Mouse (Mus musculus): Measurements from ENCODE around the gene Lamtor2. TPM values are rescaled to one million over a fixed set of nuclear protein-coding genes. Genes with fewer than 3 reads are reported as not detected.

Lamtor2 gene
- polyA plus RNA-seq, 1 experiment from 2014 or later: 104 TPM

DNA sequence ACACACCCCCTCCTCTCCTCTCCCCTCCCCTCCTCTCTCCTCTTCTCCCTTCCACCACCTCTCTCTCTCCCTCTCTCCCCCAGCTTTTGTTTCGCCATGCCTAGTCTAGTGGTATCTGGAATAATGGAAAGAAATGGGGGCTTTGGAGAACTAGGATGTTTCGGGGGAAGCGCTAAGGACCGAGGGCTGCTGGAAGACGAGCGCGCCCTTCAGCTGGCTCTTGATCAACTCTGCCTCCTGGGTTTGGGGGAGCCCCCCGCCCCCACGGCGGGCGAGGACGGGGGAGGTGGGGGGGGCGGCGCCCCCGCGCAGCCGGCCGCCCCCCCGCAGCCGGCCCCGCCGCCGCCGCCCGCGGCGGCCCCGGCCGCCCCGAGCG lies 20.6 kb downstream of the Lamtor2 start, which contains the start of gene Mex3a:
TSS of gene Mex3a (plus strand) at position 97 of the 376 bp plus-strand sequence.
- no peaks in the 10 kb centered on the region for H3K36me3 ChIP-seq (replicated peaks)
- peak within 1 kb of the TSS; percentile 76 for H3K27ac ChIP-seq (replicated peaks)
- no peaks in the 10 kb centered on the region for H3K9me3 ChIP-seq (replicated peaks)
- H3K9ac ChIP-seq: peak within 1 kb of the TSS; percentile 79
- ATAC-seq (ENCODE audit: insufficient read depth): no peak
- peaks cover 33% of the 10 kb centered on the region for H3K27me3 ChIP-seq
- peaks cover 77% of the 10 kb centered on the region for H3K4me1 ChIP-seq (replicated peaks)
- peak within 1 kb of the TSS; percentile 72 for H3K4me3 ChIP-seq (replicated peaks)
- WGBS (ENCODE audit: insufficient replicate concordance): 1% methylated on average over 31 of the region's 31 CpGs
- H3K4me2 ChIP-seq: peak within 1 kb of the TSS; percentile 99

DNA sequence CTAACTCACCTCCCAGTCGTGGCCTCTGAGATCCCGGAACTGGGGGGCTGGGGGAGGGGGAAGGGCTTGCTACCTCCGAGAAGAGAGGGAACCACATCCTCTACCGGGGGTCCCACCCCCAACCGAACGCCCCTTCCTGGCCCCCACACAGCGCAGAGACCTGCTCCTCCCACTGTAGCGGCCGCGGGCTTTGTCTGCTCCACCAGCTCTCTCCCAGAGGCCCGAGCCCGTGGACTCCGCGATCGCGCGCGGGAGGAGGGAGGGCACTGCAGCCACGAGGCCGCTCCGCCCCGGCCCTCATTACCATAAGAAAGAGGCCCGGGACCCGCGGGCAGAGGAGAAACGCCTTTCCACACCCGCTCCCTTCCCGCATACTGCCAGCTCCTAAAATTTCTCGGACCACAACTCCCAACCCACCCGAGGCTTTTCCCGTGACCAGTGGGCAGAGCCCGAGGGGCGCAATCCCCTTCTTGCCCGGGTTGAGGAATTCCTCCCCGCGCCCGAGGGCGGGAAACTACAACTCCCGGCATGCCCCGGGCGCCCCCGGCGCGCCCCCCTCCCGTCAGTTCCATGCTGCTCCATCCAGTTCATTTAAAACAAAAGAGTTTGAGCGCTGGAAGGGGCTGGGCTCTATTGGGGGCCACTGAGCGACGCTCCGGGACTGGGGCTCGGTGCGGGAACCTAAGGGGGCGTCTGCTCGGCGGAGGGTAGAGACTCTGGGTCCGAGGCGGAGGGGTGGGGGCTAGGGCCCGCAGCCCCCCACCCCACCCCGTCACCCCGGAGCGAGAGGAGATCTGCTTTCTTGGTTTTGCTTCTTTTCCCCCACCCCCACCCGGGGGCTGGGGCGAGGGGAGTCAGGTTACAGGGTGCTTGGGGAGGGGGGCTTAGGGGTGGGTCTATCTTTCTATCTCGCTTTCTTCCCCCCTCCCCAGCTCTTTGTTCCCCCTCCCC lies 21.3 kb downstream of the Lamtor2 start:
- H3K27ac ChIP-seq (replicated peaks): peak overlapping the region; percentile 76

DNA sequence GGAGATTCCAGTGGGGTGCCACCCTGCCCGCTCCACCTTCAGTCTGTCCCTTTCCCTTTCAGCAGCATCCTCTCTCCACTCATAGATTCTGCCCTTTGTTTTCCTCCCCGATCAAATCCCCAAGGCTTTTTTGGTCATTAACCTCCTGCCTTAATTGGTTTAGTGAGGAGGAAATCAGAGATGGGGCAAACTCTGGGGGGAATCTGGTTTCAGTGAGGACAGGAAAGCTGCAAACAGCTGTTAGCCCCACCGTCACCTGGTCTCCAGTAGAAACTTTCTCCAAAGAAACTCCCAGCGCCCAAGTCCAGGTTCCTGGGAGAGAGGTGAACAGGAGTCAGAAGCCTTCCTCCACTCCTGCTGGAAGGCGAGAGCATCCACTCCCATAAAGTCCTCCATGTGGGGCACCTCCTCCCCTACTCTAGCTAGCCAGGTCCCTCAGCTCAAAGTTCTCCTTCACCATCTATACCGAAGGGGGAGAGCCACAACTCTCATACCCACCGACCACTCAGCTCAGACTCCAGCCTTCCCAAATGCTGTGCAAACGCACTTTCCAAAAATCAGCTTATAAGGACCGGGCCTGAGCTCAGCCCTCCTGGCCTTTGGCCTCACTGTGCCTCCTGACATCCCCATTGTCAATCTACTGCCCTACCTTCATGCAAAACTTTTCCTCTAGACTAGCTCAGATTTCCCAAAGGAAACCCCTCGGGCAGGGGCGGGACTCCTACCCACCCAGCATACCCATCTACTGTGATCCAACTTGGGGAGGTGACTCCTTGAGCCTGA lies 22.6 kb downstream of the Lamtor2 start:
- peak overlapping the region; percentile 99 for H3K4me2 ChIP-seq
- no peak overlapping the region for H3K4me3 ChIP-seq (replicated peaks)
- 49% methylated on average over 11 of the region's 11 CpGs for WGBS (ENCODE audit: insufficient replicate concordance)
- no peak overlapping the region for H3K9ac ChIP-seq
- H3K9me3 ChIP-seq (replicated peaks): no peaks in the 10 kb centered on the region
- H3K4me1 ChIP-seq (replicated peaks): peaks cover 63% of the 10 kb centered on the region
- no peak for ATAC-seq (ENCODE audit: insufficient read depth)
- no peak overlapping the region for H3K27ac ChIP-seq (replicated peaks)
- H3K36me3 ChIP-seq (replicated peaks): no peaks in the 10 kb centered on the region
- H3K27me3 ChIP-seq: peaks cover 28% of the 10 kb centered on the region

More for the DNA sequence above, 21.3 kb downstream of the Lamtor2 start:
- Histone ChIP-seq H3K36me3 (replicated peaks) (no peaks in the 10 kb centered on the region), H3K27me3 (peaks cover 33% of the 10 kb centered on the region), H3K9me3 (replicated peaks) (no peaks in the 10 kb centered on the region), H3K4me3 (replicated peaks) (peak overlapping the region; percentile 72), H3K9ac (peak overlapping the region; percentile 79), H3K4me1 (replicated peaks) (peaks cover 71% of the 10 kb centered on the region), H3K4me2 (peak overlapping the region; percentile 99)
- ATAC-seq (ENCODE audit: insufficient read depth): peak; percentile 58
- WGBS (ENCODE audit: insufficient replicate concordance): under 1% methylated on average over 55 of the region's 63 CpGs

DNA sequence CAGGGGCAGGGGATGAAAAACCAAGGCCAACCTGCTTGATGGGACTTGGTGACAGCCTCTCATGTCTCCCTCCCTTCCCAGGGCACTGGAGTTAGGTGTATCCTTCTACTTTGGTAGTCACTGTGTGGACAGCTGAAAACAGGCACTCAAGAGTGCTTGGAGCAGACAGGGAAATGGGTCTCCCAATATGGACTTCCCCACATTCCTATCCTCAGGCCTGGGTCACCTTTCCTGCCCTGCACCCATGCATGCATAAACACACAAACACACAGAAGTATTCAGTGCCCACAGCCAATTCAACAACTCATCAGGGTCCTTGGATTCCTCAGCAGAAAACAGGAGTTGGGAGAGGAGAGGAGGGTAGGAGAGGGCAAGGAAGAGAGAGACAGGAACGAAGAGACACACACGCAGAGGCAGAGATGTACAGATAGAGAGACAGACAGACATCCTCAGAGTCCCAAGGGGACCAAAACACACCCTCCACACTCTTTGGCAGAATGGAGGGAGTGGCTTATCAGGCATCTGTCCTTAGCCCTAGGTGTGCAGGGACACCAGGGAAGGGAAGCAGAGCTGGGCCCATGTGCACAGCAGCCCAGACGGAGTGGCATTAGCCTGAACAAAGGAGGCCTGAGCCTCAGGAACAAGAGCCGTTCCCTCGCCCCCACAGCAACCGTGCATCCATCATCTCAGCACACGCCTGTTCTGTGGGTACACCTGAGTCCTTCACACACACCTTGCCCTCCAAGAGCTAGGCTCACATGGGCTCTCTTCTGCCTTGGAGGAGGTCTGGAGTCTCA lies 23.5 kb downstream of the Lamtor2 start:
- H3K9me3 ChIP-seq (replicated peaks): no peaks in the 10 kb centered on the region
- H3K36me3 ChIP-seq (replicated peaks): no peaks in the 10 kb centered on the region
- WGBS (ENCODE audit: insufficient replicate concordance): 58% methylated on average over 7 of the region's 7 CpGs
- H3K4me2 ChIP-seq: no peak overlapping the region
- H3K4me3 ChIP-seq (replicated peaks): no peak overlapping the region
- no peak overlapping the region for H3K9ac ChIP-seq
- peaks cover 61% of the 10 kb centered on the region for H3K4me1 ChIP-seq (replicated peaks)
- peaks cover 31% of the 10 kb centered on the region for H3K27me3 ChIP-seq
- no peak overlapping the region for H3K27ac ChIP-seq (replicated peaks)
- ATAC-seq (ENCODE audit: insufficient read depth): no peak

DNA sequence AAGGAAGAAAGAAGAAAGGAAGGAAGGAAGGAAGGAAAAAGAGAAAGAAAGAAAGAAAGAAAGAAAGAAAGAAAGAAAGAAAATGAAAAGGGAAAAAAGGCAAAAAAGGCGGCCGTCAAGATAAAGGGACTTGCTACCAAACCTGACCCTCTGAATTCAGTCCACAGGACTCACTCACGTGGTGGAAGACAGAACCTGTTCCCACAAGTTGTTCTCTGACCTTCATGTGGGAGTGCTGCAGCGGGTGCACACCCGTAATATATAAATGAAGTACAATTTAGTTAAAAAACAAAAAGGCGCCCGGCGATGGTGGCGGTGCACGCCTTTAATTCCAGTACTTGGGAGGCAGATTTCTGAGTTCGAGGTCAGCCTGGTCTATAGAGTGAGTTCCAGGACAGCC lies 24.2 kb downstream of the Lamtor2 start:
- WGBS (ENCODE audit: insufficient replicate concordance): 79% methylated on average over 11 of the region's 11 CpGs
- H3K9ac ChIP-seq: no peak overlapping the region

DNA sequence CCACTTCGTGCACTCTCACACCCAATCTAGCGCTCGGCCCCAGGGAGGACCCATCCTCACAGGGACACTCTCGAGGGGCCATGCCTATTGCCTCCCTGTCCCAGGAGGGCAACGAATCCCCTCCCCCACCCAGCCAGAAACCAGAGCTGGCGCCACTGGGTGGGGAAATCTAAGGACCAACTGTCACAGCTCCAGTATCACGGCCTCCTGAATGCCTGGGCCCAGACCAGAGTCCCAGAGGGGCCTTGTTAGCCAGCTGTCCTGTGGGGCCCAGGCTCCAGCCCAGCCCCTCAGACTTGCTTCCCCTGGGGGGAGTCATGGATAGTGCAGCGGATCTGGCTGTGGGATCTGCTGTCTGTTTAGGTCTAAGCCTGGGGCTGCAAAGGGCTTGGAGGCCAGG lies 25.3 kb downstream of the Lamtor2 start:
- no peak for ATAC-seq (ENCODE audit: insufficient read depth)
- 35% methylated on average over 8 of the region's 8 CpGs for WGBS (ENCODE audit: insufficient replicate concordance)
- H3K4me3 ChIP-seq (replicated peaks): no peak overlapping the region
- no peak overlapping the region for H3K9ac ChIP-seq
- H3K27me3 ChIP-seq: peaks cover 24% of the 10 kb centered on the region
- no peak overlapping the region for H3K4me2 ChIP-seq
- no peaks in the 10 kb centered on the region for H3K36me3 ChIP-seq (replicated peaks)
- H3K4me1 ChIP-seq (replicated peaks): peaks cover 44% of the 10 kb centered on the region
- H3K9me3 ChIP-seq (replicated peaks): no peaks in the 10 kb centered on the region
- no peak overlapping the region for H3K27ac ChIP-seq (replicated peaks)

More for the DNA sequence above, 24.2 kb downstream of the Lamtor2 start:
- Histone ChIP-seq H3K36me3 (replicated peaks) (no peaks in the 10 kb centered on the region), H3K4me3 (replicated peaks) (no peak overlapping the region), H3K4me1 (replicated peaks) (peaks cover 55% of the 10 kb centered on the region), H3K27me3 (peaks cover 30% of the 10 kb centered on the region), H3K9me3 (replicated peaks) (no peaks in the 10 kb centered on the region), H3K4me2 (no peak overlapping the region), H3K27ac (replicated peaks) (no peak overlapping the region)
- no peak for ATAC-seq (ENCODE audit: insufficient read depth)

DNA sequence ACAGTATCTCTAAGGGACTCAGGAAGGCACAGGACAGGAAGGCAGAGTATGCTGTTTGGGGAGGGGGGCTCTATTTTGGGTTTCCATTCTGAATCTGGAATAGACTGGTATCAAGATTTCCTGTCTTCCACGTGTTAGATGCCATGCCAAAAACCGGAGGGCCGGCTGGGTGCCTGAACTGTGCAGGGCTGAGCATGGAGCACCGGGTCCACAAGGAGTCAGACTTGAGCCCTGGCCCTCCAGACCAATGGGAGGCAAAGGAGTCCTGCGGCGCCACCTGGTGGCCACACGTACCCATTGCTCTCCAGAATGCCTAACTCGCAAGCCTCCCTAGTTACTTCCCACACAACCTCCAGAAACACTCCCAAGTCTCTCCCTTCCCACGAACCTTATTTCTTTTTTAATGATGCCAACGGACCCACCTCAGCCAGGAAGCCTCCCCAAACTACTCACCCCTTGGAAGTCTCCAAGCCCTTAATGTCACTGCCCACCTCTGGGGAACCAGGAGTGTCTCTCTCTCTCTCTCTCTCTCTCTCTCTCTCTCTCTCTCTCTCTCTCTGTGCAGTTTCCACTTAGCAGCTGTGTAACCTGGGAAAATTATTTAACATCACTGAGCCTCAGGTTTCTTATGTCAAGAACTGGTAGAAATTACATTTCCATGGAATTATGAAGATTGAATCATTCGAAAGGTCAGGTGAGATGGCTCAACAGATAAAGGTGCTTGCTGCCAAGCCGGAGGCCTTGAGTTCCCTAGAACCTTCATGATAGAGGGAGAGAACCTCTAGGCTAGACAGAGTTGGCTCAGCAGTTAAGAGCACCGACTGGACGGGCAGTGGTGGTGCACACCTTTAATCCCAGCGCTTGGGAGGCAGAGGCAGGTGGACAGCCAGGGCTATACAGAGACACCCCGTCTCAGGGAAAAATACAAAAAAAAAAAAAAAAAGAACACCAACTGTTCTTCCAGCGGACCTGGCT lies 26.4 kb downstream of the Lamtor2 start:
- Histone ChIP-seq H3K27me3 (peaks cover 20% of the 10 kb centered on the region), H3K27ac (replicated peaks) (no peak overlapping the region), H3K36me3 (replicated peaks) (no peaks in the 10 kb centered on the region), H3K9me3 (replicated peaks) (no peaks in the 10 kb centered on the region), H3K4me2 (no peak overlapping the region), H3K9ac (no peak overlapping the region), H3K4me1 (replicated peaks) (peaks cover 39% of the 10 kb centered on the region), H3K4me3 (replicated peaks) (no peak overlapping the region)
- 28% methylated on average over 17 of the region's 17 CpGs for WGBS (ENCODE audit: insufficient replicate concordance)
- ATAC-seq (ENCODE audit: insufficient read depth): peak; percentile 63

DNA sequence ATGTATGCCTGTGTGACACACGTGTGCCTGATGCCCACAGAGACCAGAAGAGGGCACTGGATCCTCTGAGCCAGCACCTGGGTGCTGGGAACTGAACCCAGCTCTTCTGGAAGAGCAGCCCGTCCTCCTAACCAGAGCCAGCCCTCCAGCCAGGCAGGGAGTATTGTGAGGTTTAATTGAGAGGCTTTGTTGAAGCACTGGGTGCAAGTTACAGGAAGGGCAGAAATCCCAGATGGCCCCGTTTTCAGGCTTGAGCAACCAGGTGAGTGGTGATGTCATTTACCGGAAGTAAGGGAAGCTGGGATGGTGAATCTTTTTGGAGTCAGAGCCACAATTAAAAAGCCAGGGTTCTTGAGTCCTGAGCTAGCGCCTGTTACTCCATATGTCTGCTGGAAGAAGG lies 27.9 kb downstream of the Lamtor2 start:
- no peak overlapping the region for H3K27ac ChIP-seq (replicated peaks)
- peaks cover 27% of the 10 kb centered on the region for H3K4me1 ChIP-seq (replicated peaks)
- H3K9ac ChIP-seq: no peak overlapping the region
- H3K4me2 ChIP-seq: no peak overlapping the region
- H3K4me3 ChIP-seq (replicated peaks): no peak overlapping the region
- no peaks in the 10 kb centered on the region for H3K36me3 ChIP-seq (replicated peaks)
- H3K27me3 ChIP-seq: peaks cover 25% of the 10 kb centered on the region
- 70% methylated on average over 5 of the region's 5 CpGs for WGBS (ENCODE audit: insufficient replicate concordance)
- no peak for ATAC-seq (ENCODE audit: insufficient read depth)
- H3K9me3 ChIP-seq (replicated peaks): no peaks in the 10 kb centered on the region

DNA sequence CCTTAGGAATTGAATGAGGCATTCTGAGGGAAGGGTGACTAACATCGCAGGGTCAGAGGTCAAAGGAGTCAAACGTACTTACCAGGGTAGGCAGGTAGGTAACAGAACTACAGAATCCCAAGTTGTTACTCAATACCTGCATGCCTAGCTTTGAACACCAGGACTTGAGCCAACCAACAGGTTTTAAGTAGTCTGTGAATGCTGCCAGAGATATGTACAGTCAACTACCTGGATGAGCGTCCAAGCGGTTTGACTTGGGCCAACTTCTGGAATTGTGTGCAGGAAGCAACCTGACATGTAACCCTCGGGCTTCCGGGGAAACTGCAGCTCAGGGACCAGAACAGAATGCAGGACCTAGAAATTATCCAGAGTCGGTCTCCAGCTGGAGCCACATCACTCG lies 29.8 kb downstream of the Lamtor2 start:
- ATAC-seq (ENCODE audit: insufficient read depth): no peak
- no peak overlapping the region for H3K27ac ChIP-seq (replicated peaks)
- H3K9me3 ChIP-seq (replicated peaks): no peaks in the 10 kb centered on the region
- peaks cover 26% of the 10 kb centered on the region for H3K27me3 ChIP-seq
- peaks cover 19% of the 10 kb centered on the region for H3K4me1 ChIP-seq (replicated peaks)
- no peak overlapping the region for H3K4me3 ChIP-seq (replicated peaks)
- H3K4me2 ChIP-seq: no peak overlapping the region
- H3K9ac ChIP-seq: no peak overlapping the region
- H3K36me3 ChIP-seq (replicated peaks): no peaks in the 10 kb centered on the region
- WGBS (ENCODE audit: insufficient replicate concordance): 72% methylated on average over 8 of the region's 8 CpGs

DNA sequence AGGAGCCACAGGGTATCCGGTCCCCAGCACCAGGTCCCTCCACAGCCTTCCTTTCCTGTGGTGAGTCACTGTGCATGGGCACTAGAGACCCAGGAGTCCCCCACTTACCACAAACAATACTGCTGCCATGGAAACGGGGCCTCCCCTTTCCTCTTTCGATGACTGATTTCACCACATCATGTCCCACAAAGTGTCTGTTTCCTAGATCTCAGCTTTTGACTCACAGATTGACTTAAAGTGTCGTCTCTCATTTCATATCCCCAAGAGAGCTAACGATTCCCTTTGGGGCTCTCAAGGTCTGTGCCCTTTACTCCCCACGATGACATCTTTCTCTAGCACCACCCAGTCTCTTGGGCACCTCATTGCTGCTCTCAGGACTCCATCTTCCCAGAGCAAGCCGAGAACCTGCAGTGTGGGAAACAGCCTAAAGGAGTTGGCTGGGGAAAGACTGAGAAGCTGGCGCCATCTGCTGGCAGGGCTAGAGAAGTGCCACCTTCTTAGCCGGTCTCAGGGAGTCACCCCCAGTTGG lies 31.0 kb downstream of the Lamtor2 start:
- no peaks in the 10 kb centered on the region for H3K9me3 ChIP-seq (replicated peaks)
- no peaks in the 10 kb centered on the region for H3K36me3 ChIP-seq (replicated peaks)
- H3K4me2 ChIP-seq: no peak overlapping the region
- H3K27ac ChIP-seq (replicated peaks): no peak overlapping the region
- ATAC-seq (ENCODE audit: insufficient read depth): no peak; the same call in 1 of the 2 replicates
- 9% methylated on average over 9 of the region's 9 CpGs for WGBS (ENCODE audit: insufficient replicate concordance)
- no peak overlapping the region for H3K9ac ChIP-seq
- no peak overlapping the region for H3K4me3 ChIP-seq (replicated peaks)
- H3K27me3 ChIP-seq: peaks cover 28% of the 10 kb centered on the region
- peaks cover 13% of the 10 kb centered on the region for H3K4me1 ChIP-seq (replicated peaks)

Data from liver, embryonic 15.5 days (tissue).